Mouse (Mus musculus) midbrain, embryonic 15.5 days (tissue): ENCODE data around the gene Fgfr2. TPM values are rescaled to one million over a fixed set of nuclear protein-coding genes. Genes with fewer than 3 reads are reported as not detected.

Source experiments
- ATAC-seq: fragments of 200-750 bp; cut with Nextera tagmentation; replicated peaks from 2 replicates; pipeline ENCODE4 v1.8.0; 2017; ENCODE audit warnings: moderate TSS enrichment
- H3K27ac ChIP-seq: fragments of 300-500 bp; sonication (generic); 2 replicates; pipeline ENCODE4 v1.5.1; 2015; ENCODE audit warnings: mild to moderate bottlenecking, inconsistent platforms
- H3K27me3 ChIP-seq: fragments of 300-500 bp; sonication (generic); replicated peaks from 2 replicates; pipeline ENCODE4 v1.6.1; 2015; ENCODE audit warnings: inconsistent platforms
- H3K36me3 ChIP-seq: fragments of 300-500 bp; sonication (generic); replicated peaks from 2 replicates; pipeline ENCODE4 v1.6.1; 2015; ENCODE audit warnings: inconsistent platforms
- H3K4me1 ChIP-seq: fragments of 300-500 bp; sonication (generic); 2 replicates; pipeline ENCODE4 v1.6.1; 2015; ENCODE audit warnings: inconsistent platforms
- H3K4me2 ChIP-seq: fragments of 300-500 bp; sonication (generic); 2 replicates; pipeline ENCODE4 v1.6.1; 2015; ENCODE audit warnings: inconsistent platforms, mild to moderate bottlenecking, moderate library complexity
- H3K4me3 ChIP-seq: fragments of 300-500 bp; sonication (generic); 2 replicates; pipeline ENCODE4 v1.5.1; 2015; ENCODE audit warnings: mild to moderate bottlenecking, inconsistent platforms
- H3K9ac ChIP-seq: fragments of 300-500 bp; sonication (generic); 2 replicates; pipeline ENCODE4 v1.6.1; 2015; ENCODE audit warnings: mild to moderate bottlenecking, inconsistent platforms
- H3K9me3 ChIP-seq: fragments of 300-500 bp; sonication (generic); 2 replicates; pipeline ENCODE4 v1.6.1; 2016; ENCODE audit warnings: inconsistent platforms
- WGBS: fragments of 180-500 bp; shearing (Covaris S2); methylation state at CpG from one replicate; pipeline ENCODE4 v1.1.7; 2015; ENCODE audit warnings: mixed read lengths; 5-methylcytosine and 5-hydroxymethylcytosine counted together
- polyA plus RNA-seq: library from polyadenylated mRNA; unstranded; fragments of >200 nt; fragmentation: Nextera tagmentation; extraction: Ambion mirVana; gene quantifications from 2 replicates; pipeline ENCODE4 v1.2.1, GENCODE M21; 2015

The Fgfr2 gene
- polyA plus RNA-seq, 1 experiment from 2014 or later, result 23.3 TPM

DNA sequence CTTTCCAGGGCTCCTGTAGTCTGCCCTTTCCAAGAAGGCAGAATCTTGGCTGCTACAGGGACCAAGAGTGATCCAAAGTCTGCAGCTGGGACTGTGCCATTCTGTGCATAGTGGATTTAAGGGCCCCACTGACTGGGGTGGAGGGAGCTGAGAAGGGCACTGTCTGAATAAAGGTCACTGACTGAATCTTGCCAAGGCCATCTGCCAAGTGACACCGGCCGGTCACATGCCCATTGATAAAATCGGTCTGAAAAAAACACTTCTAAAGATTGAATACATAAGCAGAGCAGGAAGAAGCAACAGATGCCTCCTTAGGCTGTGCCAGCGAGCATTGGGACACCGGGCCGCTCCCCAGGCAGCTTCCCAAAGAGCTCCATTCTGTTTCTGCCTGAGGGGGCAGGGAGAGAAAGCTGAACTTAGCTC is 969.4 kb downstream of the Fgfr2 start:
- H3K36me3 ChIP-seq, result no peaks in the 10 kb centered on the region
- H3K4me2 ChIP-seq, result peak overlapping the region; percentile 61
- H3K4me1 ChIP-seq, result peaks cover 35% of the 10 kb centered on the region
- no peak overlapping the region for H3K4me3 ChIP-seq
- H3K27ac ChIP-seq, result no peak overlapping the region
- no peak overlapping the region for H3K9ac ChIP-seq
- peaks cover 13% of the 10 kb centered on the region; the same call in 1 of the 2 replicates for H3K27me3 ChIP-seq
- 22% methylated on average over 6 of the region's 6 CpGs for WGBS
- no peaks in the 10 kb centered on the region for H3K9me3 ChIP-seq
- 0 out of 2 replicates have a peak, but pooled peaks have one; percentile 27 for ATAC-seq

DNA sequence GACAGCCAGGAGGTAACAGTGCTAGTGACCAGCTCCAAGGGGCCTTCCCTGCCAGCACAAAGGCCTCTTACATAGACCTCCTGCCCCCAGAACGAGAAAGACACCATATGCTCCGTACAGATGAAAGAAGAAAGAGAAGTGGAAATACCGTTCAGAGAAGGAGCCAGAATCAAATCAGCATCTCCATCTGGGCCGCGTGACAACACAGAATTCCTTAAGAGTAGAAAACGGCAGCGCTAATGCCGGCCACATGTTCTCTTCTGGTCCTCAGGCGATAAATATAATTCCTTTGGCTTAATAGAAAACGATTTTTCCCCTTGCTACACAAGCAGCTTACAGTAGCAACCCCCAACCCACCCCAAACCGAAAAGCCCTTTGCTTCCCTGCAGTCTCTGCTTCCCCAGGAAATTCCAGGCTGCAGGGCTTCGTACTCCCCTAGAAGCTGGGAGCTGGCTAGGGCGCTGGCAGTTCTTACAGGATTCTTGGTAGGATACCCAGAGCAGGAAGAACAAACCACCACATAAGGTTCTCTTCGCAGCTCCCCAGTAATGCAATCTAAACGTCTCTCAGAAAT is 977.8 kb downstream of the Fgfr2 start:
- no peaks in the 10 kb centered on the region for H3K9me3 ChIP-seq
- H3K27me3 ChIP-seq, result no peaks in the 10 kb centered on the region
- H3K4me3 ChIP-seq, result no peak overlapping the region
- no peak for ATAC-seq
- 75% methylated on average over 15 of the region's 15 CpGs for WGBS
- H3K4me2 ChIP-seq, result no peak overlapping the region
- no peak overlapping the region for H3K9ac ChIP-seq
- no peaks in the 10 kb centered on the region for H3K36me3 ChIP-seq
- no peak overlapping the region for H3K27ac ChIP-seq
- H3K4me1 ChIP-seq, result no peaks in the 10 kb centered on the region

DNA sequence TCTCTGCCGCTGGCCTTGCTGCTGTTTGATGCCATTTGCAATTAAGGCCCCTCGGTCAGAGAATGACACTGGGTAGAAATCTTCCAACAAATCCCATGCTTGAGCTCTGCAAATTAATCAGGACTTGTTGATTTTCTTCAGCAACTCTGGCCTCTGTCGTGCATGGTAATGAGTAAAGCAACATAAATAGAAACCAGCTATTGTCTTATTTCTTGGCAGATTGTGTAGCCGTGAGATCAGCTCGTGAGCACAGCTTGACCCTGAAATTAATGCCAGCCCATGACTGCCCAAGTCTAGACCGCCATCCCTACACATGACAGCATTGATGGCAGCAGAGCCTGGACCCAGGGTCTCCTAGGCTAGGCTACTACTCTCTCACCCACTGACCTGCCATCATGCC is 994.5 kb downstream of the Fgfr2 start:
- Histone ChIP-seq H3K4me1 (peaks cover 5% of the 10 kb centered on the region; the same call in 1 of the 2 replicates), H3K9ac (no peak overlapping the region), H3K4me2 (no peak overlapping the region), H3K27ac (no peak overlapping the region), H3K27me3 (no peaks in the 10 kb centered on the region), H3K4me3 (no peak overlapping the region), H3K9me3 (no peaks in the 10 kb centered on the region), H3K36me3 (no peaks in the 10 kb centered on the region)
- no peak for ATAC-seq
- 58% methylated on average over 6 of the region's 6 CpGs for WGBS

DNA sequence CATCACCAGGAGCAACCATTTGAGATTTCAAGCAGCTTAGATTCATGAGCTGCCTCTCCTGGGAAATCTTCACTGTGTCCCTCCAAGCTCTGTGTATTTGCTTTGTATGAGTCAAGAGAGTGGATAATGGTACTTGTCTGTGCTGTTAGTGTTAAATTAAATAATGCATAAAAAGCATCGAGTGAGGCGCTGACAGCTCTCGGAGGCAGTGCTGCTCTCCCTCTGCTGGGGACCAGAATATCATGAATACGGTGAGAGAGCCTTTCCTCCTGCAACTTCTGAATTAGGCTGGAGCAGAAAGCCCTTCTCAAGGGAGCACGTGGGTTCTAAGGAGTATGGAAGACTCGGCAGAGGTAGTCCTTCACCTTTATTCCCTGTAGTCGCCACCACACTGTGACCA is 998.2 kb downstream of the Fgfr2 start:
- no peak overlapping the region for H3K4me2 ChIP-seq
- H3K27ac ChIP-seq, result 0 out of 2 replicates have a peak overlapping the region, but pooled peaks have one; percentile 18
- no peaks in the 10 kb centered on the region for H3K9me3 ChIP-seq
- no peak overlapping the region for H3K9ac ChIP-seq
- no peak for ATAC-seq
- no peaks in the 10 kb centered on the region for H3K27me3 ChIP-seq
- peaks cover 5% of the 10 kb centered on the region; the same call in 1 of the 2 replicates for H3K4me1 ChIP-seq
- H3K4me3 ChIP-seq, result no peak overlapping the region
- WGBS, result 59% methylated on average over 7 of the region's 7 CpGs
- H3K36me3 ChIP-seq, result no peaks in the 10 kb centered on the region

DNA sequence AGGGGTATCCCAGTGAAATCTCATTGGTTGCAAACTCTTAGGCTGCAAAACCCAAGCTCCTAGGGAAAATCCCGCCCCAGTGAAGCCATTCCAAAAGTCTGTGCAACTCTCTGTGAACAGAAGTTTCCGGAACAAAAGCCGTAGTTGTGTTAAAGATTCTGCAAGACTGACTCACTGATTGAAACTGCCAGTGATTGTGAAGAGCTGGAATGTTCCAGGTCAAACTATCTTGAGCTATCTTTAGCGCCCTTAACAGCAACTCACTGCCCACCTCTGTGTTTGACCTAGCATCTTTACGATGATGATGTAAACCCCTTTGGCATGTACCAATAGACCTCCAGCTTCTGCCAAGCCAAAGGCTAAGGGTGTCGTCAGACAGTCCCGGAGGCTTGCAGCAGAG is 999.9 kb downstream of the Fgfr2 start:
- no peaks in the 10 kb centered on the region for H3K36me3 ChIP-seq
- WGBS, result 87% methylated on average over 7 of the region's 7 CpGs
- no peak overlapping the region for H3K27ac ChIP-seq
- no peak overlapping the region for H3K4me3 ChIP-seq
- ATAC-seq, result no peak
- no peak overlapping the region for H3K9ac ChIP-seq
- no peaks in the 10 kb centered on the region for H3K27me3 ChIP-seq
- peaks cover 5% of the 10 kb centered on the region; the same call in 1 of the 2 replicates for H3K4me1 ChIP-seq
- no peaks in the 10 kb centered on the region for H3K9me3 ChIP-seq
- no peak overlapping the region for H3K4me2 ChIP-seq

DNA sequence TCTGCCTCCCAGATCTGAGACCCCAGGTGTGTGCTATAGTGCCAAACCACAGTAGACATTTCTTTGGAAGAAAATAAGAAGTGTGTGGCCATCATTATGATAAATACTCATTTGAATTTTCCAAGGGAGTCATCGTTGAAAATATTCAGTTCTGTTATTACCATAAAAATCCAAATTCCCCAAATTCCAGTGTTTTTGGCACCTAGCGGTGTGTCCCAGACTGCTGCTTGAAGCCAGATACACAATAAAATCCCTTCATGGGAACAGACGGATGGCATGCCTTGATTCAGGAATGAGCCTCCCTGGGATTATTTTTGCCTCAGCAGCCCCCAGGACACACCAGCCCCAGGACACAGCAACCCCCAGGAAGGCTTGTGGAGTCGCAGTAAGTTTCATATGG is 1003.3 kb downstream of the Fgfr2 start:
- Histone ChIP-seq H3K4me2 (no peak overlapping the region), H3K27ac (no peak overlapping the region), H3K4me3 (no peak overlapping the region), H3K36me3 (no peaks in the 10 kb centered on the region), H3K9me3 (no peaks in the 10 kb centered on the region), H3K4me1 (peaks cover 5% of the 10 kb centered on the region; the same call in 1 of the 2 replicates), H3K27me3 (no peaks in the 10 kb centered on the region), H3K9ac (no peak overlapping the region)
- 85% methylated on average over 4 of the region's 4 CpGs for WGBS
- ATAC-seq, result no peak

DNA sequence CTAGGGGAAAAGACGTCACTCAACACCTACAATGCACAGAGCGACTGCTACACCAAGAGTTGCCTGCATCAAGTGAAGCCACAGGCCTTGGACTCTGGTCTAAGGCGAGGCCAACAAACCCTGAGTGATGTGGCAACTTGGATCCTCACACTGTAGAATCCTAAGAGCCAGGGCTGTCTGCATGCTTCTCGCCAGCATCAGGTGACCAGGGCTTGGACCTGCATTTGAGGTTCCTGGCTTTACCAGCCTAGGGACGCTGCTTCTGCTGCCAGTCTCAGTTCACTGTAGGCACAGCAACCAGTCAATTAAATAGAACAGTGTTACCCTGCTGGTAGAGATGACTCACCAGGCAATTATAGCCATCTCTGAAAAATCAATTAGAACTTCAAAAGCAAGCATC is 1011.4 kb downstream of the Fgfr2 start:
- Histone ChIP-seq H3K9me3 (no peaks in the 10 kb centered on the region), H3K4me3 (no peak overlapping the region), H3K4me1 (no peaks in the 10 kb centered on the region), H3K27me3 (no peaks in the 10 kb centered on the region), H3K36me3 (no peaks in the 10 kb centered on the region), H3K4me2 (no peak overlapping the region), H3K27ac (no peak overlapping the region), H3K9ac (no peak overlapping the region)
- ATAC-seq, result no peak
- 82% methylated on average over 5 of the region's 5 CpGs for WGBS

DNA sequence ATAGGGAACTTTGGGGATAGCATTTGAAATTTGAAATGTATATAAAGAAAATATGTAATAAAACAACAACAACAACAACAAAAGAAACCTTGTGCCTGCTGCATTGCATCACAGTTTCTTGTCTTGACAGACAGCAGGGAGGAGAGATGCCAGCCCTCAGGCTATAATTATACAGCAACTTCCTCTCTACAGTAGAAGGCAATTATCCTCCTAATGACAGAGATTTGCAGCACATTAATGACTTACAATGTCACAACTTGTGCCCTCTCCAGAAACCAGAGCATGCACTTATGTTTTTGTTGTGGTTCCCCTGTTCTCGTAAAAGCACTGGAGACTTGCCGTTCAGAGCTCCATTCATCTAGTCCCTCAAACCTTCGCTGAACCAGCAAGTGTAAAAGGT is 1012.8 kb downstream of the Fgfr2 start:
- H3K9ac ChIP-seq, result no peak overlapping the region
- H3K27ac ChIP-seq, result no peak overlapping the region
- 76% methylated on average over 3 of the region's 3 CpGs for WGBS

DNA sequence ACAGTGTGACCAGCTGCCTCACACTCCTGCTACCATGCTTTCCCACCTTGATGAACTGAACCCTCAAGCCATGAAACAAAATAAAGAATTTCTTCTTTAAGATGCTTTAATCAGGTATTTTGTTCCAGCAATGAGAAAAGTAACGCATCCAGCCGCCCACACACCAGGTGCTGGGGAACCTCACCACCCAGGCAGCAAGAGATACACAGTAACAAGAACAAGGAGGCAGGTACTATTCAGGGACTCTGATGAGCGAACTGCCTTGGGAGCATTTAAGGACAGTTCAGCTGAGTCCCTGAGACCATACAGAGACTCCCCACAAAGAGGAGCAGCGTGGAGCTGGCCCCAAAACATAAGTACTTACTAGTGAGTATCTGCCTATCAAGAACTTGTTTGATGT is 1016.3 kb downstream of the Fgfr2 start:
- no peak overlapping the region for H3K4me3 ChIP-seq
- 0 out of 2 replicates have a peak, but pooled peaks cover 3% of the 10 kb centered on the region for H3K4me1 ChIP-seq

More for the DNA sequence above, 1012.8 kb downstream of the Fgfr2 start:
- Histone ChIP-seq H3K9me3 (no peaks in the 10 kb centered on the region), H3K4me3 (no peak overlapping the region), H3K36me3 (no peaks in the 10 kb centered on the region), H3K4me1 (no peaks in the 10 kb centered on the region), H3K4me2 (no peak overlapping the region), H3K27me3 (no peaks in the 10 kb centered on the region)
- ATAC-seq, result no peak

DNA sequence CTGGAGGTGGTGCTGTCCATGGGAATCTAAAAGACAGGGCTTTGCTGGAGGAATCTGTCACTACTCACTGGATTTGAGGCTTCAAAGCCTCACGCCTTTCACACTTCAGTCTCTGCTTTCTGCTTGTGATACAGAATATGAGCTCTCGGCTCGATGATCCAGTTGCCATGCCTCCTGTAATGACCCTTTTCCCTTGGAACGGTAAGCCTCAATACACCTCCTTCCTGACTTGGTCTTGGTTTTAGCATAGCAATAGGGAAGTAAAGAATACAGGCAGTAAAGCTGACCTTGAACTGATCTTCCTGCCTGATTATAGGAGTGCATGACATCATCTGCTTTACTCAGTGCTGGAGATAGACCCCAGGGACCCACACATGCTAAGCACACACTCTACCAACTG is 1017.8 kb downstream of the Fgfr2 start:
- no peak overlapping the region for H3K4me2 ChIP-seq
- H3K27me3 ChIP-seq, result no peaks in the 10 kb centered on the region
- no peak overlapping the region for H3K9ac ChIP-seq
- H3K27ac ChIP-seq, result no peak overlapping the region
- WGBS, result 82% methylated on average over 4 of the region's 4 CpGs
- no peak overlapping the region for H3K4me3 ChIP-seq
- 0 out of 2 replicates have a peak, but pooled peaks cover 3% of the 10 kb centered on the region for H3K4me1 ChIP-seq
- H3K36me3 ChIP-seq, result no peaks in the 10 kb centered on the region
- ATAC-seq, result no peak
- no peaks in the 10 kb centered on the region for H3K9me3 ChIP-seq

More for the DNA sequence above, 1016.3 kb downstream of the Fgfr2 start:
- WGBS, result 86% methylated on average over 4 of the region's 4 CpGs
- no peak for ATAC-seq
- Histone ChIP-seq H3K9me3 (no peaks in the 10 kb centered on the region), H3K4me2 (no peak overlapping the region), H3K9ac (no peak overlapping the region), H3K27me3 (no peaks in the 10 kb centered on the region), H3K36me3 (no peaks in the 10 kb centered on the region), H3K27ac (no peak overlapping the region)

DNA sequence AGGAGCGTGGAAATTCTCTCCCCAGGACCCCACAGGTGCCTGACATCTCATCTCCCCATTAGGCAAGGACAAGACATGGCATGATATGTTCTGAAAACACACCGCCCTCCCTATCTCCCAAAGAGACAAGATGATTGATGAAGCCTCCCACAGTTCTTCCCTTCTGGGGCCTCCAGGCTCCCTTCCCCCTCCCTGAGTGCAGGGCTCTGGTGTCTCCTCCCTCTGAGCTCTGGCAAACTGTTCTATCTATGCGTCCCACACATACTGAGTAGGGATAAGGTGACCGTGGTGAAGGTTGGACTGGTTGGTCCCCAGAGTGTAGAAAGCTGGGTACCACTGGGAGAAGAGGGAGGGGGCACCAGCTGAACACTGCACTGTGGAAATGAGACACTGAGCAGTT is 1024.7 kb downstream of the Fgfr2 start:
- Histone ChIP-seq H3K9ac (no peak overlapping the region), H3K4me1 (0 out of 2 replicates have a peak, but pooled peaks cover 3% of the 10 kb centered on the region), H3K36me3 (no peaks in the 10 kb centered on the region), H3K27me3 (no peaks in the 10 kb centered on the region), H3K9me3 (no peaks in the 10 kb centered on the region), H3K4me2 (no peak overlapping the region), H3K27ac (no peak overlapping the region), H3K4me3 (no peak overlapping the region)
- no peak for ATAC-seq
- WGBS, result 83% methylated on average over 4 of the region's 4 CpGs

DNA sequence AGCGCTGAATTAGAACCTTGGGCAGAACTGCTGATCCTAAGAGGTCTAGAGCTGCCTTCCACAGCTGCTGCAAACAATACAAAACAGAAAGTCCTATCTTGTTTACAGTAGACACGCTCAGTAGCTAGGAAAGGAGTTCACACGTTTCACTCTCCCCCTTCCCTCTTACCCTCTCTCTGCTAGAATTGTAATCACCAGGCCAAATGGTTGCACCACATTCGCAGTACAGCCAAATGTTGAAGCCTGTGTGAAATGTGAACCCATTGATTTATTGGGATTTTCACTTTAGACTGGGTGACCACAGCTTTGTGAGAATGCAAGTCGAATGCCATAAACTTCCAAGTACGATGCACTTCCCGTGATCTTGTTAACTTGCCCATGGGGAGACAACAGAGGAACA is 1028.5 kb downstream of the Fgfr2 start:
- H3K9me3 ChIP-seq, result no peaks in the 10 kb centered on the region
- no peak for ATAC-seq
- H3K27ac ChIP-seq, result no peak overlapping the region
- H3K4me1 ChIP-seq, result no peaks in the 10 kb centered on the region
- H3K4me3 ChIP-seq, result no peak overlapping the region
- no peak overlapping the region for H3K9ac ChIP-seq
- WGBS, result 82% methylated on average over 7 of the region's 7 CpGs
- H3K36me3 ChIP-seq, result no peaks in the 10 kb centered on the region
- no peak overlapping the region for H3K4me2 ChIP-seq
- H3K27me3 ChIP-seq, result no peaks in the 10 kb centered on the region

DNA sequence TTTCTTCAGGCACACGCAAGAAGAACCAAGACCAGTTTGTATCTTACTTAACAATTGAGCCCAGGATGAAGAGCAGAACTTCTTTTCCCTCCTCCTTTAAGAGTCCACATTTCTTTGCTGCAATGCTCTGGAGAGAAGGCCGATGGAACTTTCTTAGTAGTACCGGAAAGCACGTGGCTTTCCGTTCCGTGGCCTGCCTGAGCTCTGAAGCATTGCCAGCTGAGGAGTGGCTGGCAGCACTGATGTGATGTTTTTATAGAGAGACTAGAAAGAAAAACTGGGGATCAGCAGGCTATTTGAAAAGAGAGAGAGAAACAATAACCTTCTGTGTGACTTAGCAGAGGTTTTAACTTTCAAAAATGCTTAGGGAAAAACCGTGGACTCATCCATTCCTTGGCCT is 1031.6 kb downstream of the Fgfr2 start:
- no peaks in the 10 kb centered on the region for H3K4me1 ChIP-seq
- 85% methylated on average over 7 of the region's 7 CpGs for WGBS
- H3K4me3 ChIP-seq, result no peak overlapping the region
- no peaks in the 10 kb centered on the region for H3K36me3 ChIP-seq
- H3K27ac ChIP-seq, result no peak overlapping the region
- H3K9ac ChIP-seq, result no peak overlapping the region
- no peak for ATAC-seq
- H3K9me3 ChIP-seq, result no peaks in the 10 kb centered on the region
- no peak overlapping the region for H3K4me2 ChIP-seq
- H3K27me3 ChIP-seq, result no peaks in the 10 kb centered on the region
